9 mouse cellular contexts compared by ENCODE assay signal in the genomic region with DNA sequence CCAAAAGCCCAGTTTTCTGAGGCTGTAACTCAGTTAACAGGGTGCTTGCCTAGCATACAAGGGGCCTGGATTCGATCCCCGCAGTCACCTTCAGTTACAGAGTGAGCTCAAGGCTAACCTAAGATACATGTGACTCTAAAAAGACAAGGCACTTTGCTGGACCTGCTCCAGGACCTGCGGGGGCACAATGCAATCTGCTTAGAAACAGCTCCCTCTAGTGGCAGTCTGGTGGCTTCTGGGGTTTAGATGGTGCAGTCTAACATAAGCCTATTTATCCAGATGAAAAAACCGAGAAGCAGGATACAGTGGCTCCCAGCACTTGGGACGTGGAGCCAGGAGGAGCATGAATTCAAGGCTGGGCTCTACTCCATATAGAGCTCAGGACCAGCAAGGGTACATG. TPM values are rescaled to one million over a fixed set of nuclear protein-coding genes. Genes with fewer than 3 reads are reported as not detected.
DNase-seq lines count a peak whose midpoint lies in the region; ATAC-seq and TF ChIP-seq lines count a peak whose summit lies in the region.
"Had no signal": no experiment of that assay in that cellular context is flagged by ENCODE, and none has a peak within 500 bp of the region (broad histone marks: within the 10 kb centered on the region; RNA-seq: fewer than 3 reads in every experiment).

No protein-coding gene starts in this region.

- no peak for TF ChIP-seq POLR2A in brain, embryonic 14.5 days (IDR thresholded peaks at IDR 0.05; ENCODE audit: borderline replicate concordance, extremely low read depth, insufficient read depth, insufficient read length, poor library complexity, severe bottlenecking)
- TF ChIP-seq POLR2A in thymus, adult 2 months (IDR thresholded peaks at IDR 0.05; ENCODE audit: control insufficient read depth, extremely low read depth, insufficient read depth, low read length, poor library complexity), result no peak

- no peak overlapping the region for H3K4me3 ChIP-seq in forebrain, embryonic 12.5 days (replicated peaks)
- H3K4me3 ChIP-seq in thymus, adult 2 months (ENCODE audit: control insufficient read depth, insufficient read depth, low read length), result no peak overlapping the region
- H3K4me3 ChIP-seq: megakaryocyte, embryonic 14.5 days had no signal

- H3K27me3 ChIP-seq in forebrain, embryonic 12.5 days, result no peaks in the 10 kb centered on the region
- no peaks in the 10 kb centered on the region for H3K27me3 ChIP-seq in thymus, adult 2 months (ENCODE audit: control insufficient read depth, insufficient read depth, low read length)
- H3K27me3 ChIP-seq: megakaryocyte, embryonic 14.5 days had no signal

- ATAC-seq in forebrain, embryonic 12.5 days (ENCODE audit: low FRiP score), result peak; percentile 56; the same call in 1 of the 2 replicates

- peak; percentile 91 for DNase-seq in ES-CJ7 (ENCODE audit: low read depth, low spot score)
- DNase-seq in brain, embryonic 14.5 days (ENCODE audit: low read depth), result peak; percentile 94
- peak; percentile 89 to 93 for DNase-seq in heart, postnatal 10 days
- peak; percentile 92 for DNase-seq in layer of hippocampus, adult 11-12 months (ENCODE audit: low spot score)
- peak; percentile 81 to 89 for DNase-seq in lung, adult 18-20 months
- DNase-seq in ovary, postnatal 10 days (ENCODE audit: low spot score), result peak; percentile 48
- DNase-seq in thymus, adult 2 months, result peak; percentile 72

- H3K9ac ChIP-seq in forebrain, embryonic 12.5 days, result no peak overlapping the region

- H3K4me1 ChIP-seq in forebrain, embryonic 12.5 days, result no peaks in the 10 kb centered on the region
- H3K4me1 ChIP-seq in thymus, adult 2 months (replicated peaks; ENCODE audit: control insufficient read depth, insufficient read depth, low read length), result no peaks in the 10 kb centered on the region

- no peaks in the 10 kb centered on the region for H3K9me3 ChIP-seq in forebrain, embryonic 12.5 days
- H3K9me3 ChIP-seq: megakaryocyte, embryonic 14.5 days had no signal

- TF ChIP-seq CTCF in brain, embryonic 14.5 days (IDR thresholded peaks at IDR 0.05; ENCODE audit: borderline replicate concordance, extremely low read depth, insufficient read depth, insufficient read length), result peak; percentile 89
- peak; percentile 49; the same call in 1 of the 2 replicates for TF ChIP-seq CTCF in thymus, adult 2 months (IDR thresholded peaks at IDR 0.05; ENCODE audit: borderline replicate concordance, control insufficient read depth, extremely low read depth, insufficient read depth, low read length, poor library complexity)

- H3K4me2 ChIP-seq in forebrain, embryonic 12.5 days, result no peak overlapping the region

- intact Hi-C loops in heart, postnatal 10 days (cut with DNase I), result loop anchor here (2.0 to 5.0 kb wide), 2 partner anchors 113 to 202 kb away; partner anchors contain the start of gene Eppin

- 33% methylated on average over 5 of the region's 5 CpGs for WGBS in forebrain, embryonic 12.5 days
- 45% methylated on average over 5 of the region's 5 CpGs for WGBS in thymus, adult 2 months

- no peak overlapping the region for H3K27ac ChIP-seq in forebrain, embryonic 12.5 days
- no peak overlapping the region for H3K27ac ChIP-seq in thymus, adult 2 months (ENCODE audit: control insufficient read depth, insufficient read depth, low read length)

- peaks cover 73% of the 10 kb centered on the region for H3K36me3 ChIP-seq in forebrain, embryonic 12.5 days (replicated peaks)
- peaks cover 30% of the 10 kb centered on the region for H3K36me3 ChIP-seq in thymus, adult 2 months (ENCODE audit: control insufficient read depth, insufficient read depth, low read length)

RNA-seq across cellular contexts. Expression of gene Snx21, which starts 8.7 kb away (rescaled TPM):
- polyA plus RNA-seq in brain, embryonic 14.5 days (2012; rRNA removed), result 25.9 and 27.0 TPM in 2 replicates
- 11.5 and 13.0 TPM in 2 replicates for polyA plus RNA-seq in forebrain, embryonic 12.5 days (2016; fragmentation: Nextera tagmentation; extraction: Ambion mirVana)
- 10 to 100 TPM; 25.9 to 26.3 TPM for total RNA-seq in heart, postnatal 10 days (2021)
- 9.0 and 11.9 TPM in 2 replicates for polyA plus RNA-seq in thymus, adult 2 months (2012; rRNA removed)

RNA-seq across cellular contexts. Expression of gene Acot8, which starts 10.4 kb away (rescaled TPM):
- 29.7 and 41.1 TPM in 2 replicates for polyA plus RNA-seq in brain, embryonic 14.5 days (2012; rRNA removed)
- polyA plus RNA-seq in forebrain, embryonic 12.5 days (2016; fragmentation: Nextera tagmentation; extraction: Ambion mirVana), result 13.2 and 13.7 TPM in 2 replicates
- 10 to 100 TPM; 12.6 to 13.4 TPM for total RNA-seq in heart, postnatal 10 days (2021)
- polyA plus RNA-seq in thymus, adult 2 months (2012; rRNA removed), result 84.6 and 87.9 TPM in 2 replicates

RNA-seq across cellular contexts. Expression of gene Zswim3, which starts 10.6 kb away (rescaled TPM):
- 8.5 and 10.1 TPM in 2 replicates for polyA plus RNA-seq in brain, embryonic 14.5 days (2012; rRNA removed)
- polyA plus RNA-seq in forebrain, embryonic 12.5 days (2016; fragmentation: Nextera tagmentation; extraction: Ambion mirVana), result 10.2 and 10.7 TPM in 2 replicates
- total RNA-seq in heart, postnatal 10 days (2021), result 1 to 10 TPM; 2.1 to 2.9 TPM
- polyA plus RNA-seq in thymus, adult 2 months (2012; rRNA removed), result 5.9 and 6.2 TPM in 2 replicates

RNA-seq across cellular contexts. Expression of gene Tnnc2, which starts 14.5 kb away (rescaled TPM):
- polyA plus RNA-seq in brain, embryonic 14.5 days (2012; rRNA removed), result 1.7 TPM in 2 replicates
- polyA plus RNA-seq in forebrain, embryonic 12.5 days (2016; fragmentation: Nextera tagmentation; extraction: Ambion mirVana), result 1.3 TPM in 1 of 2 replicates, not detected in the other
- under 1 TPM in 1 of 2 experiments, not detected in 1; 0.52 TPM for total RNA-seq in heart, postnatal 10 days (2021)
- 0.38 TPM in 1 of 2 replicates, not detected in the other for polyA plus RNA-seq in thymus, adult 2 months (2012; rRNA removed)

RNA-seq across cellular contexts. Expression of gene Ube2c, which starts 24.6 kb away (rescaled TPM):
- polyA plus RNA-seq in brain, embryonic 14.5 days (2012; rRNA removed), result 94.0 and 201 TPM in 2 replicates
- 601 and 611 TPM in 2 replicates for polyA plus RNA-seq in forebrain, embryonic 12.5 days (2016; fragmentation: Nextera tagmentation; extraction: Ambion mirVana)
- total RNA-seq in heart, postnatal 10 days (2021), result 10 to 100 TPM; 31.7 to 32.5 TPM
- 327 and 434 TPM in 2 replicates for polyA plus RNA-seq in thymus, adult 2 months (2012; rRNA removed)
